Mouse (Mus musculus): ENCODE results near the gene Myd88.

DNA sequence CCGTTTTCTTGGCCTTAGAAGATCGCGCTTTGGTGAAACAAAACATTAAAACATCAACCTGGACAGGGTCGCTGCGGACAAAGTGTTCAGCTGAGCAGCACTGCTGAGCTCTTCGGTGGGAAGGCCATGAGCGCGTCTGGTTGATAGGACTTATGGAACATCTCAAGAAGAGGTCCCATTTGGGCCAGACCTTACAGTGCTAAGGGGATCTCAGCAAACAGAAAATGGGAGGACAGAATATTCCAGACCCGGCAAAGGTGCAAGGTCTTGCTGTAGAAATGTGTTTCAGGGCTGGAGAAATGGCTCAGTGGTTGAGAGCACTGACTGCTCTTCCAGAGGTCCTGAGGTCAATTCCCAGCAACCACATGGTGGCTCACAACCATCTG, 18.0 kb downstream of the Myd88 start:
- TF ChIP-seq POLR2A (IDR thresholded peaks at IDR 0.05; ENCODE audit: low read depth, low read length): no peak
- no peak for TF ChIP-seq CTCF (IDR thresholded peaks at IDR 0.05; ENCODE audit: extremely low read depth, insufficient read depth, insufficient read length, insufficient replicate concordance)
